Mouse (Mus musculus): Measurements from ENCODE around the gene Aes.

GRCm38 (mm10) chr10:81572133-81572671 lies 12.9 kb downstream of the Aes start:
- TF ChIP-seq CTCF (IDR thresholded peaks at IDR 0.05; ENCODE audit: low read depth, low read length) (no peak), POLR2A (IDR thresholded peaks at IDR 0.05; ENCODE audit: borderline replicate concordance, low read depth, low read length) (no peak)

Measured in bone marrow macrophage, adult 2 months (primary cell).